Mouse (Mus musculus) hindbrain, embryonic 11.5 days (tissue): ENCODE measurements at regions not wholly inside any gene's neighbourhood (a gene's known extent, or its start where the extent isn't known, plus 50 kb on each side); places are given as distances from the start of the nearest gene placed in this dataset.

Experiments
- ATAC-seq: fragments of 200-750 bp; cut with Nextera tagmentation; 2 replicates; pipeline ENCODE4 v1.8.0; 2017; ENCODE audit warnings: mild to moderate bottlenecking, moderate TSS enrichment, moderate library complexity; ENCODE audit not compliant: low FRiP score
- DNase-seq: peaks from one replicate; pipeline ENCODE4 v3.0.0-alpha.2; 2015; ENCODE audit warnings: low spot score
- H3K27ac ChIP-seq: fragments of 300-500 bp; sonication (generic); 2 replicates; pipeline ENCODE4 v1.5.1; 2014; ENCODE audit warnings: mild to moderate bottlenecking, low read depth, low read length
- H3K27me3 ChIP-seq: fragments of 300-500 bp; sonication (generic); 2 replicates; pipeline ENCODE4 v1.6.1; 2014; ENCODE audit warnings: mild to moderate bottlenecking, low read length, moderate library complexity, mixed read lengths; ENCODE audit not compliant: control insufficient read depth, insufficient read depth
- H3K36me3 ChIP-seq: fragments of 300-500 bp; sonication (generic); 2 replicates; pipeline ENCODE4 v1.6.1; 2014; ENCODE audit warnings: mild to moderate bottlenecking, low read length, moderate library complexity, mixed read lengths; ENCODE audit not compliant: control insufficient read depth, insufficient read depth
- H3K4me1 ChIP-seq: fragments of 300-500 bp; sonication (generic); replicated peaks from 2 replicates; pipeline ENCODE4 v1.6.1; 2014; ENCODE audit warnings: low read length, mixed read lengths; ENCODE audit not compliant: control insufficient read depth, insufficient read depth
- H3K4me2 ChIP-seq: fragments of 300-500 bp; sonication (generic); replicated peaks from 2 replicates; pipeline ENCODE4 v1.6.1; 2014; ENCODE audit warnings: mild to moderate bottlenecking, low read depth, low read length
- H3K4me3 ChIP-seq: fragments of 300-500 bp; sonication (generic); 2 replicates; pipeline ENCODE4 v1.5.1; 2014; ENCODE audit warnings: low read depth, low read length
- H3K9ac ChIP-seq: fragments of 300-500 bp; sonication (generic); 2 replicates; pipeline ENCODE4 v1.6.1; 2014; ENCODE audit warnings: low read depth, low read length
- H3K9me3 ChIP-seq: fragments of 300-500 bp; sonication (generic); 2 replicates; pipeline ENCODE4 v1.6.1; 2016; ENCODE audit warnings: low read length; ENCODE audit not compliant: control insufficient read depth
- WGBS: fragments of 180-500 bp; shearing (Covaris S2); extraction: QIAGEN DNeasy Blood & Tissue Kit; methylation state at CpG from one replicate; pipeline ENCODE4 v1.1.7; 2014; 5-methylcytosine and 5-hydroxymethylcytosine counted together

DNA sequence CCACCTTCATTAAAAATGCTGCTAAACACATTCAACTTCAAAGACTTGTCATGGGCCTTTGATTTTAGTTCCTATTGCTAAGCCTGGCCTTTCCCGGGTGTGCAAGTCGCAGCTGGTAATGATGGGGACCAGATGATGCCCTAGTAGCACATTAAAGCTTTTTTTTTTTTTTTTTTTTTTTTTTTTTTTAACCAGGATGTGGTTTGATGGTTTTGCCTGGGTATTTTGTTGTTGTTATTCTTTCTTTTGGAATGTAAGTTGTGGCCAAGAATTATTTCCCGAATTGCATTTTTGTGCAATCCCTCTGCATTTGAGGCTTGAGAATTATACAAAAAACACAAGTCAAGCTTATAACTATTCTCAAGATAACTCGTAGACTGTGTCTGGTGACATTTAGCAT lies 167.2 kb upstream of the Mmadhc start:
- Histone ChIP-seq H3K27me3 (no peaks in the 10 kb centered on the region), H3K9me3 (no peaks in the 10 kb centered on the region), H3K4me1 (no peaks in the 10 kb centered on the region), H3K4me3 (no peak overlapping the region), H3K36me3 (no peaks in the 10 kb centered on the region), H3K4me2 (no peak overlapping the region), H3K27ac (no peak overlapping the region), H3K9ac (no peak overlapping the region)
- ATAC-seq = no peak
- WGBS = 69% methylated on average over 4 of the region's 4 CpGs
- no peak for DNase-seq

DNA sequence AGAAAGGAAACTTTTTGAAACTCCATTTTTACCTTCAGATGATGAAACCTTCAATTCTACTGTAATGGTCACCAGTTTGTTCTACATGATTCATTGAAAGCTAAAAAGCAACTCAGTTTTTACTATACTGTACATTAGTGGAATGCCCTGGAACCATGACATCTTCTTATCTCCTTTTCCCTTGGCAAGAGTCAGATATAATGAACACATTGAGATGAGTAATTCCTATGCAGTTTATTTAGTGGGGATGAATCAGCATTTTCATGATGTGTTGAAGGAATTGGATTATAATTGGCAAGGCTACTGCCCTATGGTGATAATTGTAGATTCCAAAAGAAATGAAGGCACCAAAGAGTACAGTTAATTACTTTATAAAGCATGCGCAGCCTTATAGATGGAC lies 165.8 kb upstream of the Mmadhc start:
- no peak overlapping the region for H3K4me2 ChIP-seq
- no peak overlapping the region for H3K27ac ChIP-seq
- DNase-seq = no peak
- H3K4me1 ChIP-seq = no peaks in the 10 kb centered on the region
- H3K4me3 ChIP-seq = no peak overlapping the region
- no peaks in the 10 kb centered on the region for H3K36me3 ChIP-seq
- no peak for ATAC-seq
- no peak overlapping the region for H3K9ac ChIP-seq
- no peaks in the 10 kb centered on the region for H3K27me3 ChIP-seq
- 94% methylated on average over 1 of the region's 1 CpGs for WGBS
- H3K9me3 ChIP-seq = no peaks in the 10 kb centered on the region

- Histone ChIP-seq H3K9me3 (no peaks in the 10 kb centered on the region), H3K4me2 (no peak overlapping the region), H3K36me3 (no peaks in the 10 kb centered on the region), H3K4me1 (no peaks in the 10 kb centered on the region), H3K9ac (no peak overlapping the region), H3K4me3 (no peak overlapping the region), H3K27ac (no peak overlapping the region), H3K27me3 (no peaks in the 10 kb centered on the region)
- WGBS = 95% methylated on average over 1 of the region's 1 CpGs
- ATAC-seq (no peak), DNase-seq (no peak)
Measured at GRCm38 (mm10) chr2:50456654-50457053, 160.1 kb upstream of the Mmadhc start.

DNA sequence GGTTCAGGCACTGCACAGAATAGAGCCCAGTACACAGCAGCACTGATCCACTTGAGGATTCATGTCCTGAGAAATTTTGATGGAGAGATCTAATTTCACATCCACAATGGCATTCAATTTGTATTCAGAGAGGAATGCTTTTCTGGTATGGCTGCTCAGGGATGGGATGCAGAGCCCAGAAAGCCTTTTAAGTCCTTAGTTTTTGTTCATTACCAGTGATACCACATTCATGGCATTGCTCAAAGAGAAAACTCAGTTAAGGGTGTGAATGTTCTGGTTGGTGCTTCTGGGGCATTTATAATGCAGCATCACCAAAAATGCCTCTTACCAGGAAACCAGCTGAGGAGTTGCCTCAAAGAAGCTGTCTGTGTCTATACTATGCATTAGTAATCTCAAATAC lies 151.5 kb upstream of the Mmadhc start:
- no peak overlapping the region for H3K9ac ChIP-seq
- no peaks in the 10 kb centered on the region for H3K9me3 ChIP-seq
- H3K36me3 ChIP-seq = no peaks in the 10 kb centered on the region
- no peak overlapping the region for H3K4me2 ChIP-seq
- no peak for ATAC-seq
- no peaks in the 10 kb centered on the region for H3K4me1 ChIP-seq
- no peak overlapping the region for H3K27ac ChIP-seq
- no peak for DNase-seq
- no peaks in the 10 kb centered on the region for H3K27me3 ChIP-seq
- H3K4me3 ChIP-seq = no peak overlapping the region

DNA sequence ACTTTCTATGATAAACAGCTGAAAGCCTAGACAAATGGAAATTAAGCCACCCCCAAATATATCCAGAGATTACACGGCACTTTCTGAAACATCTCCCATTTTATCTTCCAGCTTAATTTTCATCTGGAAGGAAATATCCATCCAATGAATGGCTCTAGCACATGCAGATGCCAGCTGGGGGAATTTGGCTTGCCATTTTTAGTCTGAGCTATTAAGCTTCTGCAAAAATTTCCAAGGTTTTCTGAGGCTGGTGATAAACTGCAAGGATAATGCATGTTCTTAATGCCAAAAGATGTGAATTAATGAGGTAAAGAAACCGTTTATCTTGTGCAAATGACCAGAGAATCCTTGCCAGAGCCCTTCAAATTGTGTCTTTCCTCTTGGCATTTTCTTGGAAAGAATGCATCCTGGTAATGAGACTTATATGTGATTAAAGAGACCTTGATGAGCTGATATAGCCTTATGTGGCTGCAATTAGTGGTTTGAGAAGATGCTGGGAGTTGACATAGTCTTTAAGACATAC lies 149.4 kb upstream of the Mmadhc start:
- 62% methylated on average over 2 of the region's 2 CpGs for WGBS
- no peak for DNase-seq
- H3K4me1 ChIP-seq = no peaks in the 10 kb centered on the region
- no peaks in the 10 kb centered on the region for H3K36me3 ChIP-seq
- H3K4me3 ChIP-seq = no peak overlapping the region
- H3K4me2 ChIP-seq = no peak overlapping the region
- no peak overlapping the region for H3K27ac ChIP-seq
- no peaks in the 10 kb centered on the region for H3K9me3 ChIP-seq
- no peaks in the 10 kb centered on the region for H3K27me3 ChIP-seq
- H3K9ac ChIP-seq = no peak overlapping the region
- ATAC-seq = no peak

DNA sequence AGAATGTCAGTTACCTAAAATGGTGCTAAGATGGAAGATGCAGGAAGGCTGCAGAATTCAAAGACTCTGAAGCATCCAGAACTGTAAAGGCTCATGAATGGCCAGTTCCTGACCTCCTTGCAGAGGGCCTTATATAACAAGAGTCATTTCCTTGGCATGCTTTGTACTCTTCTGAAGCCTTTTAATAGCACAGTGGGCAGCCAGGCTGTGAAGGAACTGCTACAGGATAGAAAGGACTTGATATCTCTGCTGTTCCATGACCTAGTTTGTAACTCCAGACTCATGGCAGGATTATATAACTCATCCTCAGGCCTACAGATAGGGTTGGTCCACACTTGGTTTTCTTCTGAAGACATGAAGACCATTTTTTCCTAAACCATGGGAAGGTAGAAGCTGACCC lies 143.7 kb upstream of the Mmadhc start:
- Histone ChIP-seq H3K27me3 (no peaks in the 10 kb centered on the region), H3K9me3 (no peaks in the 10 kb centered on the region), H3K36me3 (no peaks in the 10 kb centered on the region), H3K4me1 (no peaks in the 10 kb centered on the region), H3K4me3 (no peak overlapping the region), H3K4me2 (no peak overlapping the region), H3K9ac (no peak overlapping the region), H3K27ac (no peak overlapping the region)
- DNase-seq (no peak), ATAC-seq (no peak)

DNA sequence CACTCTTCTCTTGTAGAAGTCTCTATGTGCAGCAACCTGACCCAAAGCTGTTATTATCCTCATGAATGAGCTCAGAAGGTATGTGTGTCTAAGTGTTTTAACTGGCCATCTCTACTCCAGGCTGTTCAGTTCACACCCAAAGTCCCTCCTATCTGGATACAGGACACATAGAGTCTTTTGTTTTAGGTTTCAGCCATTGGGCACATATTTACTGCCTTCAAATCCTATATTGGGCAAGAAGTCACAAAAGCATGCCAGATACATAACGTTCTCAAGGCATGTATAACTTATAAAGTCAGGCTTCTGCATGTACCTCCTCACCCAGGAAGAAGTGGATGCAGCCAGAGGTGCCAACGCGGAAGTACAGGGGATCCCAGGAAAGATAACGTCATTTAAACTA lies 136.6 kb upstream of the Mmadhc start:
- Histone ChIP-seq H3K27me3 (no peaks in the 10 kb centered on the region), H3K9me3 (no peaks in the 10 kb centered on the region), H3K27ac (no peak overlapping the region), H3K4me2 (no peak overlapping the region), H3K4me1 (no peaks in the 10 kb centered on the region), H3K9ac (no peak overlapping the region), H3K36me3 (no peaks in the 10 kb centered on the region), H3K4me3 (no peak overlapping the region)
- DNase-seq = no peak
- WGBS = 90% methylated on average over 4 of the region's 4 CpGs
- ATAC-seq = no peak

- 89% methylated on average over 3 of the region's 3 CpGs for WGBS
- no peak overlapping the region for H3K4me3 ChIP-seq
- H3K4me2 ChIP-seq = no peak overlapping the region
- ATAC-seq (no peak), DNase-seq (no peak)
- no peak overlapping the region for H3K27ac ChIP-seq
- H3K9me3 ChIP-seq = no peaks in the 10 kb centered on the region
- no peak overlapping the region for H3K9ac ChIP-seq
- no peaks in the 10 kb centered on the region for H3K36me3 ChIP-seq
- no peaks in the 10 kb centered on the region for H3K4me1 ChIP-seq
- no peaks in the 10 kb centered on the region for H3K27me3 ChIP-seq
Measured at GRCm38 (mm10) chr2:50425151-50425550, 128.6 kb upstream of the Mmadhc start.

GRCm38 (mm10) chr2:50419648-50420047 lies 123.0 kb upstream of the Mmadhc start:
- H3K4me2 ChIP-seq = no peak overlapping the region
- H3K4me1 ChIP-seq = no peaks in the 10 kb centered on the region
- H3K36me3 ChIP-seq = no peaks in the 10 kb centered on the region
- no peak overlapping the region for H3K9ac ChIP-seq
- no peak overlapping the region for H3K27ac ChIP-seq
- DNase-seq (no peak), ATAC-seq (no peak)
- H3K9me3 ChIP-seq = no peaks in the 10 kb centered on the region
- H3K27me3 ChIP-seq = no peaks in the 10 kb centered on the region
- 81% methylated on average over 3 of the region's 3 CpGs for WGBS
- no peak overlapping the region for H3K4me3 ChIP-seq
